Comparison of ENCODE assay signal across 8 mouse cellular contexts in genomic region chr12:16958851-16959250, GRCm38 (mm10). TPM values are rescaled to one million over a fixed set of nuclear protein-coding genes. Genes with fewer than 3 reads are reported as not detected.
DNase-seq lines count a peak whose midpoint lies in the region; ATAC-seq and TF ChIP-seq lines count a peak whose summit lies in the region.

No protein-coding gene starts in this region.

- peak; percentile 4 to 22 for DNase-seq in kidney, postnatal 36 days
- no peak for DNase-seq in kidney, postnatal 14 days
- DNase-seq in ES-E14 (ENCODE audit: low read depth, low spot score) = peak; percentile 43
- no peak for DNase-seq in ovary, postnatal 10 days (ENCODE audit: low spot score)
- DNase-seq in left cerebral cortex, postnatal 36 days (ENCODE audit: low spot score in 2 of 2) = no peak
- DNase-seq in cerebellum, adult 9-11 months = no peak

- no peak overlapping the region for H3K4me3 ChIP-seq in ES-E14 (ENCODE audit: insufficient read depth in 1 of 2, low read depth in 1 of 2, low read length in 2 of 2, poor library complexity in 1 of 2, severe bottlenecking in 1 of 2)

- H3K36me3 ChIP-seq in ES-E14 (ENCODE audit: control insufficient read depth, insufficient read depth, low read length, poor library complexity, severe bottlenecking) = peaks cover 4% of the 10 kb centered on the region

- no peak overlapping the region for H3K27ac ChIP-seq in ES-E14 (ENCODE audit: insufficient read depth, low read depth, low read length, poor library complexity, severe bottlenecking)

- H3K4me1 ChIP-seq in ES-E14 (ENCODE audit: control insufficient read depth in 2 of 2, insufficient read depth in 2 of 2, low read length in 2 of 2, poor library complexity in 1 of 2) = no peaks in the 10 kb centered on the region

- intact Hi-C loops in left cerebral cortex, postnatal 36 days (cut with DNase I) = no loop called here

- H3K9me3 ChIP-seq in ES-E14 (ENCODE audit: control insufficient read depth, insufficient read depth, low read depth, low read length) = no peaks in the 10 kb centered on the region

- no peak overlapping the region for H3K9ac ChIP-seq in ES-E14 (ENCODE audit: insufficient read depth, low read depth, low read length, poor library complexity, severe bottlenecking)

- in situ Hi-C loops in ES-E14 (cut with MboI; ENCODE audit: low sequenced_read_pairs in 2 of 2, unreplicated experiment in 2 of 2) = no loop called here

- peak; percentile 68 for ATAC-seq in common myeloid progenitor, adult 5-6 weeks (replicated peaks; ENCODE audit: low read depth, poor library complexity, severe bottlenecking)
- ATAC-seq in megakaryocyte-erythroid progenitor cell, adult 5-6 weeks (replicated peaks; ENCODE audit: low FRiP score, low TSS enrichment, poor library complexity, severe bottlenecking) = peak; percentile 70

TF ChIP-seq in ES-E14, 5 proteins besides CTCF, POLR2A, EP300 and RAD21:
- TF ChIP-seq CHD2 (IDR thresholded peaks at IDR 0.05; ENCODE audit: low read depth, low read length) (no peak), ZC3H11A (IDR thresholded peaks at IDR 0.05; ENCODE audit: borderline replicate concordance, low read depth, low read length) (no peak), ZNF384 (IDR thresholded peaks at IDR 0.05; ENCODE audit: low read depth, low read length) (no peak), HCFC1 (IDR thresholded peaks at IDR 0.05; ENCODE audit: borderline replicate concordance, insufficient read depth, low read length) (no peak), MAFK (IDR thresholded peaks at IDR 0.05; ENCODE audit: insufficient read depth, low read depth, low read length) (no peak)
TF ChIP-seq in ES-E14: peak in this region for 0.

RNA-seq across cellular contexts. Expression of gene Pqlc3, which starts 41.4 kb away (rescaled TPM):
- 15.7 and 17.4 TPM in 2 replicates for total RNA-seq in ES-E14 (2012; rRNA removed)
- 14.1 and 17.2 TPM in 2 replicates for total RNA-seq in common myeloid progenitor, adult 5-6 weeks (2017)
- 5.9 and 11.4 TPM in 2 replicates for total RNA-seq in megakaryocyte-erythroid progenitor cell, adult 5-6 weeks (2014; fragmentation: Nextera tagmentation)
- total RNA-seq in megakaryocyte-erythroid progenitor cell, adult 5-6 weeks (2017) = 8.2 and 11.3 TPM in 2 replicates
- 1 to 10 TPM in 1 of 2 experiments, under 1 TPM in 1; 0.84 to 1.4 TPM for total RNA-seq in left cerebral cortex, postnatal 36 days (2021)

RNA-seq across cellular contexts. Expression of gene 2410004P03Rik, which starts 52.7 kb away (rescaled TPM):
- 0.40 and 1.1 TPM in 2 replicates for total RNA-seq in ES-E14 (2012; rRNA removed)
- 0.87 TPM in 1 of 2 replicates, not detected in the other for total RNA-seq in common myeloid progenitor, adult 5-6 weeks (2017)
- not detected in 2 replicates for total RNA-seq in megakaryocyte-erythroid progenitor cell, adult 5-6 weeks (2014; fragmentation: Nextera tagmentation)
- total RNA-seq in megakaryocyte-erythroid progenitor cell, adult 5-6 weeks (2017) = not detected in 2 replicates
- total RNA-seq in left cerebral cortex, postnatal 36 days (2021) = under 1 TPM; 0.34 to 0.89 TPM

Comparison
In these comparisons a context has a peak if more than half of its experiments do, and no peak if none do; other contexts are left out.
1. DNase-seq: peak in kidney, postnatal 36 days (2 of 2) and ES-E14 (single experiment); none in kidney, postnatal 14 days (single experiment), ovary, postnatal 10 days (single experiment), left cerebral cortex, postnatal 36 days (0 of 2) and cerebellum, adult 9-11 months (single experiment).